Mouse (Mus musculus): ENCODE measurements around the gene Hunk. TPM values are rescaled to one million over a fixed set of nuclear protein-coding genes. Genes with fewer than 3 reads are reported as not detected.

Gene Hunk
- polyA plus RNA-seq, 1 experiment = 0.07 TPM

- Histone ChIP-seq H3K4me3 (replicated peaks) (no peak overlapping the region), H3K36me3 (replicated peaks; ENCODE audit: low read length) (no peaks in the 10 kb centered on the region), H3K9me3 (no peaks in the 10 kb centered on the region), H3K27me3 (replicated peaks) (no peaks in the 10 kb centered on the region), H3K4me1 (no peaks in the 10 kb centered on the region)
- TF ChIP-seq FLI1 (IDR thresholded peaks at IDR 0.05; ENCODE audit: low read length) (no peak), GATA1 (IDR thresholded peaks at IDR 0.05; ENCODE audit: borderline replicate concordance, low read length) (no peak)
These were observed 70.8 kb downstream of the Hunk start for GRCm38 (mm10) chr16:90456495-90457125.

DNA sequence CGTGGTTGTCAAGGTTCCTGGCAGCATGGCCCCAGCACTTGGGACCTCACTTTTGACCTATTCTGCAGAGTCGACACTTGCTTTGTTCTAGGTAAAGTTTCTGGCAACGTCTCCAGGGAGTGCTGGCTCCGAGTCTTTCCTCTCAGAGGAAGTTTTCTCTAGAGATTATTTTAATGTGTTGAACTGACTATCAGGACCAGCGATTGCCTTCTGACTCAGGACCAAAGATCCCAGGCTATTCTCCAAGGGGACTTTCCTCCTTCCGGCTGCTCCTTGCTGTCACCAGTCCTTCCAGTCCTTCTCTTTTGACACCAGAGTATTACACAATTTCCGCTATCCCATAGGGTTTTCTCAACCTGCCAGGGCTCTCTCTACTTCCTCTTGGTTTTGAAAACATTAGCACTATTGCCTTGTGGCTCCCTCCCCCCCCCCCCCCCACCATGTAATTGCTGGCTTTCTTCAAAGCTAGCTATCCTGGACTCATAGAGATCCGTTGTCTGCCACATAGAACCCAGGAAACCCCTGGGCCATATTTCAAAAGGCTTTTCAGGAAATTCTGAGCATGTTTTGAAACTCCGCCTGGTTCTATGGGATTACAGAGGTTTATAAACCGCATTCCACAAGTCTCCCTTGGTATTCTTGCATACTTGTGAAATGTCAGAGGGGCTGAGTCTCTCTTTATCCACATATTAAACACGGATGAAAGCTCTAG lies 73.2 kb downstream of the Hunk start:
- no peak for TF ChIP-seq GATA1 (IDR thresholded peaks at IDR 0.05; ENCODE audit: borderline replicate concordance, low read length)
- TF ChIP-seq FLI1 (IDR thresholded peaks at IDR 0.05; ENCODE audit: low read length) = no peak
- H3K9me3 ChIP-seq = peaks cover 7% of the 10 kb centered on the region
- H3K36me3 ChIP-seq (replicated peaks; ENCODE audit: low read length) = no peaks in the 10 kb centered on the region
- no peaks in the 10 kb centered on the region for H3K4me1 ChIP-seq
- H3K4me3 ChIP-seq (replicated peaks) = no peak overlapping the region
- H3K27me3 ChIP-seq (replicated peaks) = no peaks in the 10 kb centered on the region

DNA sequence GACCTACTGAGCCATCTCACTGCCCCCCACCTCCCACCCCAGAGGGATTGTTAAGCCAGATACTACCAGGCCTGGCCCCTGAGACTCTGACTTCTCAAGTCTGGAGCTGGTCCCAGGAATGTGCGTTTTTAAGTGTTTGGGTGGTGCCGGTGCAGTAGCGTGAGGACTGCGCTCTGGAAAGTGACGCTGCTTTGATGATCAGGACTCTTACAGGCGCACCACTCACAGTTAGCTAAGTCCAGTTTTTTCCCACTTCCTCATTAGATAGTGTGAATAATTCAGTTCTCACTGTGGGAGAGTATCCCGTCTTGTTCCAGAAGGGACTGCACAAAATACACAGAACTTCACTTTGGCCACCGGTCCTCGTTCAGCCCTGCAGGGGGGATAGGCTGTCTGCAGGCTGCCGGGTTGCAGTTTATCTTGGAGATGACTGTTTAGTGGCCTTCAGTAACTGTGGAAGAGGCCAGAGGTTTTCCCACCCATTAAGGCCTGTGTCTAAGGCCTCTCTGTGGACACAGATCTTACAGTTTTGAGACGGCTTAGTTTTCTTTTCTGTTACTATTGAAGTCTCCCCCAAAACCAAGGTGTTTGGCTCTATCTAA lies 75.6 kb downstream of the Hunk start:
- Histone ChIP-seq H3K4me1 (no peaks in the 10 kb centered on the region), H3K36me3 (replicated peaks; ENCODE audit: low read length) (no peaks in the 10 kb centered on the region), H3K27me3 (replicated peaks) (no peaks in the 10 kb centered on the region), H3K4me3 (replicated peaks) (no peak overlapping the region), H3K9me3 (peaks cover 9% of the 10 kb centered on the region)
- TF ChIP-seq FLI1 (IDR thresholded peaks at IDR 0.05; ENCODE audit: low read length) = no peak
- TF ChIP-seq GATA1 (IDR thresholded peaks at IDR 0.05; ENCODE audit: borderline replicate concordance, low read length) = no peak

GRCm38 (mm10) chr16:90462728-90463275 lies 77.0 kb downstream of the Hunk start:
- Histone ChIP-seq H3K4me1 (no peaks in the 10 kb centered on the region), H3K36me3 (replicated peaks; ENCODE audit: low read length) (no peaks in the 10 kb centered on the region), H3K9me3 (peaks cover 17% of the 10 kb centered on the region), H3K4me3 (replicated peaks) (no peak overlapping the region), H3K27me3 (replicated peaks) (no peaks in the 10 kb centered on the region)
- TF ChIP-seq GATA1 (IDR thresholded peaks at IDR 0.05; ENCODE audit: borderline replicate concordance, low read length) (no peak), FLI1 (IDR thresholded peaks at IDR 0.05; ENCODE audit: low read length) (no peak)

GRCm38 (mm10) chr16:90465154-90465553 lies 79.3 kb downstream of the Hunk start:
- Histone ChIP-seq H3K4me1 (no peaks in the 10 kb centered on the region), H3K4me3 (replicated peaks) (no peak overlapping the region), H3K36me3 (replicated peaks; ENCODE audit: low read length) (no peaks in the 10 kb centered on the region), H3K9me3 (peaks cover 29% of the 10 kb centered on the region), H3K27me3 (replicated peaks) (no peaks in the 10 kb centered on the region)
- TF ChIP-seq GATA1 (IDR thresholded peaks at IDR 0.05; ENCODE audit: borderline replicate concordance, low read length) = no peak
- TF ChIP-seq FLI1 (IDR thresholded peaks at IDR 0.05; ENCODE audit: low read length) = no peak

GRCm38 (mm10) chr16:90468286-90468685 lies 82.5 kb downstream of the Hunk start:
- Histone ChIP-seq H3K9me3 (peaks cover 29% of the 10 kb centered on the region), H3K36me3 (replicated peaks; ENCODE audit: low read length) (no peaks in the 10 kb centered on the region), H3K4me3 (replicated peaks) (no peak overlapping the region), H3K4me1 (no peaks in the 10 kb centered on the region), H3K27me3 (replicated peaks) (no peaks in the 10 kb centered on the region)
- no peak for TF ChIP-seq FLI1 (IDR thresholded peaks at IDR 0.05; ENCODE audit: low read length)
- no peak for TF ChIP-seq GATA1 (IDR thresholded peaks at IDR 0.05; ENCODE audit: borderline replicate concordance, low read length)

GRCm38 (mm10) chr16:90475701-90476229 lies 90.0 kb downstream of the Hunk start:
- peaks cover 23% of the 10 kb centered on the region for H3K9me3 ChIP-seq
- no peak overlapping the region for H3K4me3 ChIP-seq (replicated peaks)
- no peaks in the 10 kb centered on the region for H3K27me3 ChIP-seq (replicated peaks)
- TF ChIP-seq FLI1 (IDR thresholded peaks at IDR 0.05; ENCODE audit: low read length) (no peak), GATA1 (IDR thresholded peaks at IDR 0.05; ENCODE audit: borderline replicate concordance, low read length) (no peak)
- no peaks in the 10 kb centered on the region for H3K36me3 ChIP-seq (replicated peaks; ENCODE audit: low read length)
- H3K4me1 ChIP-seq = 0 out of 2 replicates have a peak, but pooled peaks cover 3% of the 10 kb centered on the region

GRCm38 (mm10) chr16:90481612-90482011 lies 95.8 kb downstream of the Hunk start:
- Histone ChIP-seq H3K27me3 (replicated peaks) (no peaks in the 10 kb centered on the region), H3K9me3 (peaks cover 25% of the 10 kb centered on the region), H3K4me3 (replicated peaks) (no peak overlapping the region), H3K36me3 (replicated peaks; ENCODE audit: low read length) (no peaks in the 10 kb centered on the region), H3K4me1 (no peaks in the 10 kb centered on the region)
- TF ChIP-seq FLI1 (IDR thresholded peaks at IDR 0.05; ENCODE audit: low read length) (no peak), GATA1 (IDR thresholded peaks at IDR 0.05; ENCODE audit: borderline replicate concordance, low read length) (no peak)

DNA sequence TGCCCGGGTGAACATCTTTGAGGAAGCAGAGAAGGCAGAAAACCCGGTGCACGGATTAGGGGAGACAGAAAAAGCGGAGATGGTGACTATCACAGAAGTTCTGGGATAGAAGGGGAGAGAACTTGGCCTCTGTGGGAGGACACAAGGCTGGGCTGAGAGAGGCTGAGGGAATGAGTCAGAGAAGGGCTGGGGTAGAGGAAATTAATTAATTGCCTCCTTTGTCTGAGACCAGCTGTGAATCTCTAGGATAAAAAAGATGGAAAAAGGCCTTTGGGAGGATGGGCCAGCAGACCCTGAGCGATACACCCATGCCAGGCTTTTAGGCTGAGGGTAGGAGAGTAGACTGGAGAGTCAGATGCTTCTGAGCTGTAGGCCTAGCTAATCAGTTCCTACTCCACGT lies 97.5 kb downstream of the Hunk start:
- H3K9me3 ChIP-seq = peaks cover 24% of the 10 kb centered on the region
- H3K4me3 ChIP-seq (replicated peaks) = no peak overlapping the region
- no peak for TF ChIP-seq GATA1 (IDR thresholded peaks at IDR 0.05; ENCODE audit: borderline replicate concordance, low read length)
- no peak for TF ChIP-seq FLI1 (IDR thresholded peaks at IDR 0.05; ENCODE audit: low read length)

More for the DNA sequence above, 97.5 kb downstream of the Hunk start:
- Histone ChIP-seq H3K27me3 (replicated peaks) (no peaks in the 10 kb centered on the region), H3K36me3 (replicated peaks; ENCODE audit: low read length) (no peaks in the 10 kb centered on the region), H3K4me1 (no peaks in the 10 kb centered on the region)
